Mouse (Mus musculus): Measurements from ENCODE around the gene Map1lc3b.

Map1lc3b gene

GRCm38 (mm10) chr8:121590203-121591177 lies at the start of gene Map1lc3b:
Gene Map1lc3b (plus strand): TSS chr8:121590361.
- WGBS: under 1% methylated on average over 94 of the region's 94 CpGs

DNA sequence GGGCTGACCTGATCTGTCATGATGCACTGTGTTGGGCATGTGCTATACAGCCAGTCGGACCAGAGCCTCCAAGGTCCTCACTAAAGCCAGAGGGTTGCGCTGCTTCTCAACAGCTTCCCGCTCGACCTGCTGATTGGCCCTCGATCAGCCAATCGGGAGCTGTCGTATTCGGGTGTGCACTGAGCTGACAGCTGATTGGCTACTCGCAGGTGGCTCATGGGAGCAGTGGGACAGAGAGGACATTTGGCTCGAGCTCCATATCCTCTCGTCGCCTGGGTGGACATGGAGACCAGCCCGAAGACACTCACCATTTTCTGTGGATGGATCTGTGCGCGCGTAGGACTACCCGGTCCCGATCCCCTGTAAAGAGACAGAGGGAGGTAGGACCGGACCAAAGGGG lies 48.3 kb upstream of the Map1lc3b start:
- 80% methylated on average over 19 of the region's 19 CpGs for WGBS

GRCm38 (mm10) chr8:121542901-121543300 lies 47.3 kb upstream of the Map1lc3b start:
- 48% methylated on average over 13 of the region's 13 CpGs for WGBS

GRCm38 (mm10) chr8:121544276-121544785 lies 45.8 kb upstream of the Map1lc3b start, which contains the start of gene 1700018B08Rik:
Gene 1700018B08Rik (minus strand): TSS chr8:121544320.
- whole genome bisulfite sequencing: 83% methylated on average over 12 of the region's 12 CpGs

DNA sequence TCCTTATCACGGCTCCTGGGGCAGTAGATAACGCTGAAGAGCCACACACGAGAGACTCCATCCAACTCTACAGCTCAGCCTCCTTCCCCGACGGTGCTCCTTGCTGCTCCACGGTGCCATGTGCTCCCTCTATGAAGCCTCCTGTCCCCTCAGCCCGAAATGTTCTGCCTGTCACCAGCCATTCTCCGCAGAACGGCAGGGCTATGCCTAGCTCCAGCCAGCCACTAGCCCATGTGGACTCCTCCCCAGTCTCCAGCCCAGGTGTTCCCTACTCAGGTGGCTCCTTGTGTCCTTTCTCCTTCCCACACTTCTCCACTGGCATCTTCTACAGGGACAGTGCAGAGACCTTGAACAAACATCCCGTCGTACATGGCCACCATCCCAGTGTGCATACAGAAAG lies 45.2 kb upstream of the Map1lc3b start:
- 82% methylated on average over 11 of the region's 11 CpGs for WGBS

GRCm38 (mm10) chr8:121547132-121547531 lies 43.0 kb upstream of the Map1lc3b start:
- WGBS: 2% methylated on average over 7 of the region's 7 CpGs

DNA sequence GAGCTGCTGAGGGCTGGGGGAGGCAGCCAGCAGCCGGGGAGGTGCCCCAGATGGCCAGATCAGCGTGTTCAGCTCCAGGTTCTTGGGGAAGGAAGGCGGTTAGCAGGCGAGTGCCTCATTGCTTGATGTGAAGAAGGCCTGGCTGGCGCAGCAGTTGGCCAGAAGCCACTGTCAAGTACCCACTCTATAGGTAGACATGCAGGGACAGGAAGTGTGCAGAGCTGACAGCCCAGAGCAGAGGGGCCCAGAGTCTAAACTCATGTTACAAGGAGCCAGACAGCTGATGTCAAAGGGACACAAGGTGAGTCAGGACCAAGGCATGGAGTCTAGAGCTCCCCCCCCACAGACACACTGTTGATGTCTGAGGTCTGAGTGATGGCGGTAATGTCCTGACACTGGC lies 40.1 kb upstream of the Map1lc3b start:
- WGBS: 57% methylated on average over 6 of the region's 6 CpGs

GRCm38 (mm10) chr8:121551065-121551985 lies 38.8 kb upstream of the Map1lc3b start:
- 77% methylated on average over 24 of the region's 24 CpGs for WGBS

DNA sequence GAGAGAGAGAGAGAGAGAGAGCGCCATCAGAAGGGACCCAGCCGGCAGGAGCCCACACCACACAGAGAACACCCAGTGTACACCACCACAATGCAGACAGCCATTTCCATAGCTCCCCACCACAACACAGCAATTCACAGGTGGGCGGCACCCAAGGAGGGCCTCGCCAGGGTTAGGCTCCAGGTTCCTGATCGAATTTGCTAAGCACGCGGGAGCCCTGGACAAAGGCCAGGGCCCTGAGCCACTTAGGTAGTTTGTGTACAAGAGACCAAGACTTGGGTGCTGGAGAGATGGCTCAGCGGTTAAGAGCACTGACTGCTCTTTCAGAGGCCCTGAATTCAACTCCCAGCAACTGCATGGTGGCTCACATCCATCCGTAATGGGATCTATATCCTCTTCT lies 37.7 kb upstream of the Map1lc3b start:
- 65% methylated on average over 9 of the region's 9 CpGs for WGBS

- 65% methylated on average over 32 of the region's 32 CpGs for WGBS
Measured at GRCm38 (mm10) chr8:121553831-121554475, 36.2 kb upstream of the Map1lc3b start.

- WGBS: 93% methylated on average over 11 of the region's 11 CpGs
Measured at GRCm38 (mm10) chr8:121557746-121558145, 32.4 kb upstream of the Map1lc3b start.

DNA sequence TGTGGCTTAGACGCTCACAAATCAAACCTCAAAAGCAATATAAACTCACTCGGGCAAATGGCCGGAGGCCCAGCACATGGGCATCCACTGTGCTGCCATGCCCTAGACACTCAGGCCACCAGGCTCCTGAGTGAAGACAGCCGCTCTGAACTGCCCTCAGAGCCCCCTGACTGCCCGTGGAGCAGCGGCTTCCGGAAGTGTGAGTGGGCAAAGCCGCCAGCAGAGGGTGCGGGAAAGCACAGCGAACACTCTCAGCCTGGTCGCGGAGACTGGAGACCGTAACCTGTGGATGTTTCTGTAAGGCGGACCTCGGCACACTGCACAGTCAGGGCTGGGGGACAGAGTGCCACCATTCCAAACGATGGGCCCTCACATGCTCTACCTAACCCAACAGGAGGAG lies 31.6 kb upstream of the Map1lc3b start:
- WGBS: 90% methylated on average over 16 of the region's 16 CpGs

- 94% methylated on average over 12 of the region's 12 CpGs for WGBS
Measured at GRCm38 (mm10) chr8:121559801-121560200, 30.4 kb upstream of the Map1lc3b start.

DNA sequence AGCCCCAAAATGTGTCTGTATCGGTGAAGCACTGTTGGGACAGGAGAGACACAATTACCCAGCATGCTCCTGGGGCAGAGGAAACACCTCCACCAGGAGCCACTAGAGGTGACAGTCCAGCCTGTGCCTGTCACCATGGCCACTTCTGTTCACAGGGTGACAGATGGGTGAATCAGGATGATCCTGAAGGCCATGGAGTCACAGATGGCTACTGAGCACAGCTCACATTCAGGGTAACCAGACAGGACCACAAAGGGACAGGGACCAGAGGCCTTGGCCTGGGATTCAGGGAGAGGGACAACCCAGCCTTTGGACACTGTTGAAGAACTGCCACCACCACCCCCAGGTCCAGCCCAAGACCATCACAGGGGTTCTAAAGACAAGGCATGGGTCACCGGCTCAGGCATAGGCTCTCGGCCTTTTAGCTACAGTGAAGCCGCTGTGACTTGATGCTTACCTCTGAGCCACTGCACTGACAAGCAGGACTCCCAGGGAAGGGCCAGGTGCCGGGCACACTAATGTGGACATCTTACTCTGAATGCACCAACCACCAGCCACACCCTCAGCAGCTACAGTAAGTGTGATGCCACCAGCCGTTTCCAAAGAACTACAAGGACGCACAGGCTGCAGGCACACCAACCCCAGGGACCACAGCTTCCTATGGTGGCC lies 29.6 kb upstream of the Map1lc3b start:
- 91% methylated on average over 7 of the region's 7 CpGs for WGBS

DNA sequence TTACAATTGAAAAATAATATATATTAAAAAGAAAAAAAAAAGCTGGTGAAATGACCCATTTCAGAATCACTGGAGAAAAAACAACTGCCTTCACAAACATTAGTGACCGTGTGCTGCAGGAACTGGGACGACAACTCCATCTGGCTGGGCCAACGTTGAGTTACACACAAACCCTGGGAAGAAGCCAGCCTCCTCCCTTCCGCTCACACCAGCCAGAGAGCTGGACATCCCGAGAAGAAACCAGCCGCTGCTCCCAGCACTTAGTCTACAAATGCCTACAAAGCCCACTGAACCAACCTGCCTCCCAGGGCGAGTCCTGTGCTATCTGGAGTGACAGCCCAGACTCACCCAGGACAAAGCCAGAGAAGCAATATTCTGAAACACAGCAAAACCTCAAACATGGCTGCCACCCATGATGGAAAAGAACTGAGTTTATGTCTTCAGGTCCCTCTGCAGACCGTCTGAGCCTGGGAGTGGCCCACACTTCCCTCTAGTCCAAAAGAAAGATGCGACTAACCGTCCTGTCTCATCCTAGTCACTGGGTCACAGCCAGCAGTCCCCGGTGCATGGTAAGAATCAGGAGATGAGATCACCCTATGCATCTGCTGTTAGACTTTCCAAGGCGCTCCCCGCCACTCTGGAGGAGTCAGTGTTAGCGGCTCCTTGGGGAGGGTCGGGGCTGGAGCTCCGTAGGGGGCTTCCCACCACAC lies 28.4 kb upstream of the Map1lc3b start:
- WGBS: 38% methylated on average over 16 of the region's 16 CpGs

DNA sequence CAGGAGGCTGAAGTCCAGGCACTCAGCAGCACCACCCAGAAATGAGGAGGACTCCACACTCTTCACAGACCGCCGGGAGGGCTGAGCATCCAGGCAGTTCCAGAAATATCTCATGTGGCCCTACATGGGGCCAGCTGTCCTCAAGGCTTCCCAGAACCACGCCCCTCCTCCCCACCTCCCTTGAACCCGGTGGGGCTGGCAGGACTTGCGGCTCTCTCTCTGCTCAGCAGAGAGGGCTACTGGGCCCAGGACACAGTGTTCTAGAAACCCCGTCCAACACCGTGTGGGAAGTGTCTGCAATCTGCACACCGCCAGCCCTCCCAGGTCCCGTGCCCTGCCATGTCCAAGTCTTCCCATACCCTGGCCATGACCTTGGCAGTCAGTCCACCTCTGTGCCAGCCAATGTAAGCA lies 27.2 kb upstream of the Map1lc3b start:
- 47% methylated on average over 9 of the region's 9 CpGs for WGBS

- WGBS: 74% methylated on average over 6 of the region's 6 CpGs
Measured at GRCm38 (mm10) chr8:121563701-121564100, 26.5 kb upstream of the Map1lc3b start.

DNA sequence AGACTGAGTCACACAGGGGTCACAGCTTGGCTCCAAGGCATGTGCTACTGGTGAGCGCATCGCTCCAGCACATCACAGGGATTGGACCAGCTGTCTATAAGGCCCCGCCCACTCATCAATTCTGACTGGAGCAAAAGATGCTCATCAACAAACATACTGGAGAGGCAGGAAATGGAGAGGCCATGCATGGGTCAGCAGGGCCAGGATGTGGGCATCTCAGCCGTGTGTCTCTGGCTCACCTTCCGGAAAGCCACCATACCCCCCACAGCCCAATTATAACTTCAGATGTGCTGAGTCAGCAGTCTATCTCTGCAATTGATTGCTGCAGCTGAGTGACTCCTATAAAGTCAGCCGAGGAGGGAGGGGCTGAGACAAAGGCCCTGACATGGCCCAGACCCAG lies 21.8 kb upstream of the Map1lc3b start:
- WGBS: 70% methylated on average over 6 of the region's 6 CpGs

GRCm38 (mm10) chr8:121570335-121570734 lies 19.8 kb upstream of the Map1lc3b start:
- 64% methylated on average over 21 of the region's 21 CpGs for WGBS

GRCm38 (mm10) chr8:121570801-121571200 lies 19.4 kb upstream of the Map1lc3b start:
- WGBS: 65% methylated on average over 17 of the region's 17 CpGs
